Mouse (Mus musculus) spleen, postnatal 10 days (tissue): Measurements from ENCODE around the gene Ppm1l.

Source experiments
- DNase-seq, 2 experiments: peaks; one replicate each; pipeline ENCODE4 v3.0.0; 2021 to 2022; ENCODE audit warnings: low spot score in 2 of 2

Gene Ppm1l

GRCm38 (mm10) chr3:69597211-69597610 is 280.6 kb downstream of the Ppm1l start:
- no peak for DNase-seq

GRCm38 (mm10) chr3:69597816-69598215 is 281.2 kb downstream of the Ppm1l start:
- no peak for DNase-seq

- peak; percentile 9 to 49 for DNase-seq
Measured at GRCm38 (mm10) chr3:69598261-69599165, 281.9 kb downstream of the Ppm1l start, which contains the start of gene B3galnt1. B3galnt1 (minus strand) TSS chr3:69598960.

- no peak for DNase-seq
Measured at GRCm38 (mm10) chr3:69599166-69599500, 282.5 kb downstream of the Ppm1l start.

GRCm38 (mm10) chr3:69606923-69607322 is 290.3 kb downstream of the Ppm1l start:
- no peak for DNase-seq

GRCm38 (mm10) chr3:69607468-69607867 is 290.8 kb downstream of the Ppm1l start:
- no peak for DNase-seq

GRCm38 (mm10) chr3:69607909-69608308 is 291.2 kb downstream of the Ppm1l start:
- DNase-seq = no peak
